Mouse (Mus musculus) C2C12 (cell line): ENCODE data around the gene Armc8. TPM values are rescaled to one million over a fixed set of nuclear protein-coding genes. Genes with fewer than 3 reads are reported as not detected.

Experiments used
- H3K27me3 ChIP-seq: one replicate; pipeline ENCODE4 v1.6.1; 2011; ENCODE audit not compliant: control insufficient read depth, insufficient read depth, insufficient read length
- H3K36me3 ChIP-seq: one replicate; pipeline ENCODE4 v1.6.1; 2011; ENCODE audit not compliant: control insufficient read depth, insufficient read depth
- H3K4me3 ChIP-seq: one replicate; pipeline ENCODE4 v1.5.1; 2011; ENCODE audit warnings: mild to moderate bottlenecking, control low read depth; ENCODE audit not compliant: poor library complexity, insufficient read depth, severe bottlenecking
- H3K79me2 ChIP-seq: one replicate; pipeline ENCODE4 v1.6.1; 2011; ENCODE audit not compliant: control insufficient read depth, insufficient read depth
- H3K79me3 ChIP-seq: one replicate; pipeline ENCODE4 v1.6.1; 2011; ENCODE audit warnings: low read depth, control low read depth
- H3ac ChIP-seq: one replicate; pipeline ENCODE3; 2011; ENCODE audit warnings: low read depth; ENCODE audit not compliant: control insufficient read depth, insufficient read length
- CEBPB ChIP-seq: IDR thresholded peaks from one replicate; pipeline ENCODE4 v1.6.1; 2011; ENCODE audit warnings: low read depth, mild to moderate bottlenecking, control low read depth, moderate library complexity
- CTCF ChIP-seq: IDR thresholded peaks from one replicate; pipeline ENCODE4 v1.5.1; 2011; ENCODE audit not compliant: control insufficient read depth, insufficient read depth, insufficient read length
- FOSL1 ChIP-seq: IDR thresholded peaks from one replicate; pipeline ENCODE4 v1.8.0; 2011; ENCODE audit warnings: mild to moderate bottlenecking, low read length; ENCODE audit not compliant: poor library complexity, insufficient read depth, severe bottlenecking
- MAX ChIP-seq: IDR thresholded peaks from one replicate; pipeline ENCODE4 v1.6.1; 2011; ENCODE audit warnings: mild to moderate bottlenecking, control low read depth
- MYOD1 ChIP-seq: IDR thresholded peaks from one replicate; pipeline ENCODE4 v1.6.1; 2011; ENCODE audit warnings: low read depth; ENCODE audit not compliant: control insufficient read depth, insufficient read length
- MYOG ChIP-seq: IDR thresholded peaks from one replicate; pipeline ENCODE4 v1.6.1; 2011; ENCODE audit not compliant: control insufficient read depth, insufficient read length; ENCODE audit errors: extremely low read depth
- USF1 ChIP-seq: IDR thresholded peaks from one replicate; pipeline ENCODE4 v1.6.1; 2011; ENCODE audit warnings: low read depth, mild to moderate bottlenecking, control low read depth, moderate library complexity
- polyA plus RNA-seq: library from polyadenylated mRNA; unstranded; fragments of >200 nt; fragmentation: generic; extraction: Trizol; gene quantifications from one replicate; pipeline ENCODE4 v1.2.1, GENCODE M21; 2012; ENCODE audit warnings: missing spikeins

Gene Armc8
- polyA plus RNA-seq, 1 experiment, result 7.0 TPM

DNA sequence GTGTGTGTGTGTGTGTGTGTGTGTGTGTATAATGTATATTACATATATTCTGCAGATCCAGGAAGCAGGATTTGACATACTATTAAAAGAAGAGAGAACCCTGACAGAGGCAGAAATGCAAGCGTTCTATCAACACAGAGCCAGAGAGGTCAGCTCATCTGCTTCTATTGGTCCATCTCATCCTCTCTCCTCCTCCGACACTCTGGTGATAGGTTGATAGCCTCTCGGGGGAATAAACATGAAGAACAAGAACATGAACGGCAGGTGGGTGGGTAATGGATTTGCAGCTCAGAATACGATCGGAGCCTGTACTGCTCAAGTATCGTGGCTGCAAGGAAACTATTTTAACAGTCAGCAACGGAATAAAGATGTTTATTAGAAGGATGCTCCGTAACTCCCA is 100.1 kb downstream of the Armc8 start:
- TF ChIP-seq CEBPB, result no peak
- TF ChIP-seq MYOD1, result no peak
- TF ChIP-seq CTCF, result no peak
- no peak for TF ChIP-seq FOSL1
- no peak for TF ChIP-seq MAX
- no peak for TF ChIP-seq MYOG
- no peak for TF ChIP-seq USF1
- H3K79me2 ChIP-seq, result no peaks in the 10 kb centered on the region
- no peak overlapping the region for H3ac ChIP-seq
- no peak overlapping the region for H3K4me3 ChIP-seq
- H3K36me3 ChIP-seq, result no peaks in the 10 kb centered on the region
- H3K79me3 ChIP-seq, result no peaks in the 10 kb centered on the region
- peaks cover 13% of the 10 kb centered on the region for H3K27me3 ChIP-seq

DNA sequence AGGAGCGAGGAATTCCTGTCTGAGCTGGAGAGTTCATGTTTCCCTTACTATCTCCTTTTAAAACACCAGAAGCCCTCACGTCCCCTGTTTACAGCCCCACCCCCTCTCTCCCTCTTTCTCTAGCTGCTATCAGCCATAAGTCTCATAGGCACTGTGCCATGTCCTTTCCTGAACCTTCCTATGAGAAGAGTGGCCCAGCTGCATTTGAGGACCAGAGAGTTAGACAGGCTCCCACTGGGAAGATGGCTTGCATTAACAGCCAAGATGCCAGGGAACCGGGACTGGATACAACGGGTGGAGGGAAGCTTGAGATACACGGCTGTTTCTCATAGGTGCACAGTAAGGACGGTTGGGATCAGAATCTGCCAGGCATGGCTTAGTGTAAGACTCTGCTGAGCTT is 103.8 kb downstream of the Armc8 start:
- Histone ChIP-seq H3K79me2 (no peaks in the 10 kb centered on the region), H3K4me3 (no peak overlapping the region), H3K27me3 (peaks cover 17% of the 10 kb centered on the region), H3K79me3 (no peaks in the 10 kb centered on the region), H3ac (no peak overlapping the region), H3K36me3 (no peaks in the 10 kb centered on the region)
- no peak for TF ChIP-seq FOSL1

DNA sequence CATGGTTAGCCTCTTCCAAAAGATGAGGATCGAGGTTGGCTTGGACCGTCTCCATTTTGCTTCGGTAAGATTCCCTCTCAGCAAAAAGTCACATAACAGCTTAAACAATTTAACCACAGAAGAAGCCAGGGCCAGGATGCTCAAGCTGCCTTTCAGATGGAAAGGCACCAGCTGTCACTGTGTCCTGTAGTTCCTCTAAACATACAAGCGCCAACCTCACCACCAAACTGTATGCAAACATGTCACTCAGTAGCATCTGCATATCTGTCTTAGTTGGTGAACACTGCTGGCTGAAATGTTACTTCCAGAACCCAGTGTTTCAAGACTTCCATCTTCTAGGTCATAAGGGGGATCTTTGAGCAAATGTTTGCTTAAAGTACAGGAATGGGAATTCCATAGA is 109.0 kb downstream of the Armc8 start:
- Histone ChIP-seq H3K27me3 (peaks cover 16% of the 10 kb centered on the region), H3ac (no peak overlapping the region), H3K79me3 (no peaks in the 10 kb centered on the region), H3K36me3 (no peaks in the 10 kb centered on the region), H3K79me2 (no peaks in the 10 kb centered on the region), H3K4me3 (no peak overlapping the region)
- TF ChIP-seq MYOD1, result no peak
- TF ChIP-seq FOSL1, result no peak
- TF ChIP-seq MAX, result no peak
- no peak for TF ChIP-seq MYOG

DNA sequence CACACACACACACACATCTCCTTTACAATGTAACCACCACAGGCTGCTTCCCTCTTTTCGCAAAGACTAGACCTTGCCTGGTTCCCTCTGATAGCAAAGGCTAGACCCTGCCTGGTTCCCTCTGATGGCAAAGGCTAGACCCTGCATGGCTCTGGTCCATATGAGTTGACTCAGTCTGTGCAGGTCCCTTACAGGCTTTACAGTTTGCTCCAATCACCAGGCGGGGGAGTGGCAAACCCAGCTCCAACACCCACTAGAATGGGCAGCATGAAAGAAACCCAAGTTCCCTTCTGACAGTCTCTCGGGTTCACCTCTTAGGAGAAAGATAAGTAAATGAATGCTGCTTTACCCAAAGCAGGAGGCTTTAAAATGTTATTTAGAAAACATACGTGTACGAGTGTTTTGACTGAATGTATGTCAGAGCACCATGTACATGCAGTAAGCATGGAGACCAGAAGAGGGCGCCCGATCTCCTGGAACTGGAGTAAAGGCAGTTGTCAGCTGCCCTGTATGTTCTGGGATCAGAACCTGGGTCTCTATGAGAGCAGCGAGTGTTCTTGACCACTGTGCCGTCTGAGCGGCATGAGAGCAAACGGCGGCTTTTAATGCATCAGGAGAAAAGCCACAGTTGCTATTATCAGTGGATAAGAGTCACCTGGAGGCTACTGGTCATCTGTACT is 110.0 kb downstream of the Armc8 start:
- H3K79me3 ChIP-seq, result no peaks in the 10 kb centered on the region
- peaks cover 16% of the 10 kb centered on the region for H3K27me3 ChIP-seq
- H3K36me3 ChIP-seq, result no peaks in the 10 kb centered on the region
- H3K79me2 ChIP-seq, result no peaks in the 10 kb centered on the region
- H3ac ChIP-seq, result no peak overlapping the region
- TF ChIP-seq USF1 (no peak), CTCF (peak; percentile 18)
- no peak overlapping the region for H3K4me3 ChIP-seq

DNA sequence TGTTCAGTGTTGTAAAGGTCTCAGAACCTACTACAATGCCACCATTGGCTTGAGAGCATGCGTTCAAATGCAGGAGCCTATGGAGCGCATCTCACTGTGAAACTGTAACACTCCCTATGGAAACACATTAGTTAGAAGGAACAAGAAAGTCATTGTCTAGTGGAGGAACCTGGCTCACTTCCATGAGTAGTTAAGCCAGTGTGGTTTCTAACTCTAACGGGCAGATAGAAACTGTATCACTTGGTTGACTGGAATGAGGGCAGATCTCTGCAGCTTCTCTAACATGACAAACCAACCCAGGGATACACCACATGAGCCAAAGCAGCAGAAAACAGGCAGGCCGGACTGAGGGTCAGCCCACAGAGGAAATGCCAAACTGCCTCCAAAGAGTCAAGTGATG is 114.5 kb downstream of the Armc8 start:
- Histone ChIP-seq H3K36me3 (no peaks in the 10 kb centered on the region), H3ac (no peak overlapping the region), H3K79me2 (no peaks in the 10 kb centered on the region), H3K79me3 (no peaks in the 10 kb centered on the region), H3K4me3 (no peak overlapping the region), H3K27me3 (peaks cover 19% of the 10 kb centered on the region)
- no peak for TF ChIP-seq MYOG
- TF ChIP-seq CEBPB, result no peak
- TF ChIP-seq CTCF, result no peak
- TF ChIP-seq MYOD1, result no peak
- TF ChIP-seq MAX, result no peak
- no peak for TF ChIP-seq USF1
- TF ChIP-seq FOSL1, result no peak

DNA sequence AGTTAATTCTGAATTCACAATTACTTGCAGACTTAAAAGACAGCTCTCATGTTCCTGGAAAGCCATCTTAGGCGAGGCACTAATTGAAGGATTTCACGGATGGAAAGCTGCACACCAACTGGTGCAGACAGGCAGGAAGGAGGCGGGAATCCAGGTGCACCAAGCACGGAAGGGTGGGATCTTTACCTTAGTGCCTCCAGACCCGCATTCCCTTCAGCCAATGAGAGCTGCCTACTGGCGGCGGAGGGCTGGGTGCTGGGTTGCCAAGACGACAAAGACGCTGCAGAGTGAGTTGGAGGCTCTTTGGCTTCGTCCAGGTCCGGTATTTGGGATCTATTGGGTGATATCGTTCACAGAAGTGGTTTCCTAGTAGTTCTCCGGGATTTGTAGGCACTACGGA is 117.5 kb downstream of the Armc8 start, which contains the start of gene Nme9:
TSS of gene Nme9 (plus strand) at position 315 of the 400 bp plus-strand sequence.
- Histone ChIP-seq H3K79me3 (no peaks in the 10 kb centered on the region), H3K36me3 (no peaks in the 10 kb centered on the region), H3ac (no peak within 1 kb of the TSS), H3K27me3 (peaks cover 10% of the 10 kb centered on the region), H3K4me3 (no peak within 1 kb of the TSS), H3K79me2 (no peaks in the 10 kb centered on the region)
- TF ChIP-seq USF1 (no peak), MYOG (no peak), MAX (no peak), CEBPB (no peak), MYOD1 (no peak), FOSL1 (no peak), CTCF (no peak)
